Mouse (Mus musculus): Measurements from ENCODE around the gene Scgb1a1.
"Not testable (repeated sequence)": the region's sequence is repeated elsewhere in the genome, so short reads cannot be mapped to it uniquely, and the experiment has no call there.

The Scgb1a1 gene

GRCm38 (mm10) chr19:9087821-9088220, at the start of gene Scgb1a1:
Scgb1a1 (minus strand) TSS chr19:9087958.
- no peak for DNase-seq

GRCm38 (mm10) chr19:9137159-9137558, 49.4 kb upstream of the Scgb1a1 start:
- DNase-seq, result no peak

GRCm38 (mm10) chr19:9135512-9136331, 48.0 kb upstream of the Scgb1a1 start, which contains the start of gene Asrgl1:
Asrgl1 (minus strand) TSS chr19:9135636.
- DNase-seq, result peak; percentile 93

GRCm38 (mm10) chr19:9134746-9135511, 47.2 kb upstream of the Scgb1a1 start:
- DNase-seq, result peak; percentile 30

- DNase-seq, result no peak
These were observed 42.2 kb upstream of the Scgb1a1 start for GRCm38 (mm10) chr19:9129996-9130395.

GRCm38 (mm10) chr19:9128499-9129194, 40.9 kb upstream of the Scgb1a1 start:
- DNase-seq, result no peak

- not testable (repeated sequence) for DNase-seq
These were observed 36.2 kb upstream of the Scgb1a1 start for GRCm38 (mm10) chr19:9123986-9124385.

- DNase-seq, result no peak
These were observed 34.6 kb upstream of the Scgb1a1 start for GRCm38 (mm10) chr19:9122390-9122789.

- no peak for DNase-seq
These were observed 32.1 kb upstream of the Scgb1a1 start for GRCm38 (mm10) chr19:9119655-9120425.

GRCm38 (mm10) chr19:9117275-9117674, 29.5 kb upstream of the Scgb1a1 start:
- DNase-seq, result no peak

- no peak for DNase-seq
These were observed 28.5 kb upstream of the Scgb1a1 start for GRCm38 (mm10) chr19:9116268-9116667.

- no peak for DNase-seq
These were observed 24.3 kb upstream of the Scgb1a1 start for GRCm38 (mm10) chr19:9112043-9112442.

- DNase-seq, result peak; percentile 69
These were observed 22.6 kb upstream of the Scgb1a1 start for GRCm38 (mm10) chr19:9110182-9110869.

GRCm38 (mm10) chr19:9108536-9108935, 20.8 kb upstream of the Scgb1a1 start:
- no peak for DNase-seq

- DNase-seq, result no peak
These were observed 19.6 kb upstream of the Scgb1a1 start for GRCm38 (mm10) chr19:9107379-9107755.

- DNase-seq, result peak; percentile 8
These were observed 19.1 kb upstream of the Scgb1a1 start for GRCm38 (mm10) chr19:9106751-9107378.

- DNase-seq, result no peak
These were observed 18.3 kb upstream of the Scgb1a1 start for GRCm38 (mm10) chr19:9106096-9106495.

- DNase-seq, result no peak
These were observed 17.4 kb upstream of the Scgb1a1 start for GRCm38 (mm10) chr19:9105101-9105685.

- DNase-seq, result no peak
These were observed 16.2 kb upstream of the Scgb1a1 start for GRCm38 (mm10) chr19:9103986-9104385.

GRCm38 (mm10) chr19:9101062-9101457, 13.3 kb upstream of the Scgb1a1 start:
- DNase-seq, result no peak
